Mouse (Mus musculus): ENCODE data around the gene Ddr1. TPM values are rescaled to one million over a fixed set of nuclear protein-coding genes. Genes with fewer than 3 reads are reported as not detected.

Ddr1 gene
- 62.7 and 72.5 TPM in 2 replicates for polyA plus RNA-seq (2014; fragmentation: Nextera tagmentation; extraction: Ambion mirVana)

GRCm38 (mm10) chr17:35704621-35705464 lies at the start of gene Ddr1:
TSS of gene Ddr1 (minus strand) at chr17:35704621.
- ATAC-seq (ENCODE audit: low FRiP score) (peak; percentile 48), DNase-seq (ENCODE audit: low spot score) (peak; percentile 74)
- no peaks in the 10 kb centered on the region for H3K36me3 ChIP-seq (replicated peaks; ENCODE audit: control insufficient read depth, insufficient read depth)
- peak within 1 kb of the TSS; percentile 52 for H3K4me2 ChIP-seq (replicated peaks)
- H3K9ac ChIP-seq, result peak within 1 kb of the TSS; percentile 66
- peak within 1 kb of the TSS; percentile 96 for H3K27ac ChIP-seq
- no peaks in the 10 kb centered on the region for H3K9me3 ChIP-seq (ENCODE audit: control insufficient read depth, low read length)
- H3K4me1 ChIP-seq (replicated peaks; ENCODE audit: control insufficient read depth, insufficient read depth, low read length), result peaks cover 22% of the 10 kb centered on the region
- H3K27me3 ChIP-seq (ENCODE audit: control insufficient read depth, insufficient read depth, low read length), result no peaks in the 10 kb centered on the region
- H3K4me3 ChIP-seq (replicated peaks; ENCODE audit: low read length), result peak within 1 kb of the TSS; percentile 58
- WGBS, result 4% methylated on average over 19 of the region's 19 CpGs

- H3K27me3 ChIP-seq (ENCODE audit: control insufficient read depth, insufficient read depth, low read length), result no peaks in the 10 kb centered on the region
- no peak for ATAC-seq (ENCODE audit: low FRiP score)
- H3K9me3 ChIP-seq (ENCODE audit: control insufficient read depth, low read length), result no peaks in the 10 kb centered on the region
- DNase-seq (ENCODE audit: low spot score), result no peak
- no peak overlapping the region for H3K27ac ChIP-seq
- H3K4me3 ChIP-seq (replicated peaks; ENCODE audit: low read length), result no peak overlapping the region
- WGBS, result 98% methylated on average over 7 of the region's 7 CpGs
- no peaks in the 10 kb centered on the region for H3K36me3 ChIP-seq (replicated peaks; ENCODE audit: control insufficient read depth, insufficient read depth)
- H3K4me1 ChIP-seq (replicated peaks; ENCODE audit: control insufficient read depth, insufficient read depth, low read length), result no peaks in the 10 kb centered on the region
- no peak overlapping the region for H3K9ac ChIP-seq
- H3K4me2 ChIP-seq (replicated peaks), result no peak overlapping the region
Measured at GRCm38 (mm10) chr17:35753668-35754067, 49.2 kb upstream of the Ddr1 start.

GRCm38 (mm10) chr17:35752221-35752811 lies 47.9 kb upstream of the Ddr1 start:
- peak overlapping the region; percentile 29; the same call in 1 of the 2 replicates for H3K27ac ChIP-seq
- WGBS, result 41% methylated on average over 7 of the region's 7 CpGs
- DNase-seq (ENCODE audit: low spot score), result peak; percentile 38

GRCm38 (mm10) chr17:35749685-35750084 lies 45.3 kb upstream of the Ddr1 start:
- Histone ChIP-seq H3K27me3 (ENCODE audit: control insufficient read depth, insufficient read depth, low read length) (no peaks in the 10 kb centered on the region), H3K9me3 (ENCODE audit: control insufficient read depth, low read length) (no peaks in the 10 kb centered on the region), H3K36me3 (replicated peaks; ENCODE audit: control insufficient read depth, insufficient read depth) (no peaks in the 10 kb centered on the region), H3K4me1 (replicated peaks; ENCODE audit: control insufficient read depth, insufficient read depth, low read length) (no peaks in the 10 kb centered on the region), H3K4me3 (replicated peaks; ENCODE audit: low read length) (no peak overlapping the region), H3K4me2 (replicated peaks) (no peak overlapping the region), H3K9ac (no peak overlapping the region), H3K27ac (no peak overlapping the region)
- DNase-seq (ENCODE audit: low spot score) (no peak), ATAC-seq (ENCODE audit: low FRiP score) (no peak)
- 84% methylated on average over 10 of the region's 10 CpGs for WGBS

More at GRCm38 (mm10) chr17:35752221-35752811, 47.9 kb upstream of the Ddr1 start:
- H3K4me2 ChIP-seq (replicated peaks), result 0 out of 2 replicates have a peak overlapping the region, but pooled peaks have one; percentile 11
- H3K36me3 ChIP-seq (replicated peaks; ENCODE audit: control insufficient read depth, insufficient read depth), result no peaks in the 10 kb centered on the region
- no peaks in the 10 kb centered on the region for H3K4me1 ChIP-seq (replicated peaks; ENCODE audit: control insufficient read depth, insufficient read depth, low read length)
- H3K9me3 ChIP-seq (ENCODE audit: control insufficient read depth, low read length), result no peaks in the 10 kb centered on the region
- H3K9ac ChIP-seq, result no peak overlapping the region
- no peak overlapping the region for H3K4me3 ChIP-seq (replicated peaks; ENCODE audit: low read length)
- peak; percentile 78; the same call in 1 of the 2 replicates for ATAC-seq (ENCODE audit: low FRiP score)
- H3K27me3 ChIP-seq (ENCODE audit: control insufficient read depth, insufficient read depth, low read length), result no peaks in the 10 kb centered on the region

GRCm38 (mm10) chr17:35744361-35744760 lies 39.9 kb upstream of the Ddr1 start:
- H3K4me3 ChIP-seq (replicated peaks; ENCODE audit: low read length), result no peak overlapping the region
- DNase-seq (ENCODE audit: low spot score) (no peak), ATAC-seq (ENCODE audit: low FRiP score) (no peak)
- H3K9ac ChIP-seq, result no peak overlapping the region
- no peaks in the 10 kb centered on the region for H3K4me1 ChIP-seq (replicated peaks; ENCODE audit: control insufficient read depth, insufficient read depth, low read length)
- H3K27me3 ChIP-seq (ENCODE audit: control insufficient read depth, insufficient read depth, low read length), result no peaks in the 10 kb centered on the region
- H3K36me3 ChIP-seq (replicated peaks; ENCODE audit: control insufficient read depth, insufficient read depth), result no peaks in the 10 kb centered on the region
- H3K9me3 ChIP-seq (ENCODE audit: control insufficient read depth, low read length), result no peaks in the 10 kb centered on the region
- 89% methylated on average over 2 of the region's 2 CpGs for WGBS
- no peak overlapping the region for H3K27ac ChIP-seq
- H3K4me2 ChIP-seq (replicated peaks), result no peak overlapping the region

- Histone ChIP-seq H3K27ac (no peak overlapping the region), H3K27me3 (ENCODE audit: control insufficient read depth, insufficient read depth, low read length) (no peaks in the 10 kb centered on the region), H3K4me2 (replicated peaks) (no peak overlapping the region), H3K4me1 (replicated peaks; ENCODE audit: control insufficient read depth, insufficient read depth, low read length) (no peaks in the 10 kb centered on the region), H3K9ac (no peak overlapping the region), H3K9me3 (ENCODE audit: control insufficient read depth, low read length) (no peaks in the 10 kb centered on the region), H3K36me3 (replicated peaks; ENCODE audit: control insufficient read depth, insufficient read depth) (no peaks in the 10 kb centered on the region), H3K4me3 (replicated peaks; ENCODE audit: low read length) (no peak overlapping the region)
- DNase-seq (ENCODE audit: low spot score) (no peak), ATAC-seq (ENCODE audit: low FRiP score) (no peak)
- 75% methylated on average over 3 of the region's 3 CpGs for WGBS
Measured at GRCm38 (mm10) chr17:35742948-35743347, 38.5 kb upstream of the Ddr1 start.

- H3K9ac ChIP-seq, result no peak overlapping the region
- WGBS, result 82% methylated on average over 9 of the region's 9 CpGs
- H3K4me1 ChIP-seq (replicated peaks; ENCODE audit: control insufficient read depth, insufficient read depth, low read length), result no peaks in the 10 kb centered on the region
- ATAC-seq (ENCODE audit: low FRiP score) (no peak), DNase-seq (ENCODE audit: low spot score) (no peak)
- H3K9me3 ChIP-seq (ENCODE audit: control insufficient read depth, low read length), result no peaks in the 10 kb centered on the region
- no peak overlapping the region for H3K27ac ChIP-seq
- H3K4me2 ChIP-seq (replicated peaks), result no peak overlapping the region
- H3K27me3 ChIP-seq (ENCODE audit: control insufficient read depth, insufficient read depth, low read length), result no peaks in the 10 kb centered on the region
- no peaks in the 10 kb centered on the region for H3K36me3 ChIP-seq (replicated peaks; ENCODE audit: control insufficient read depth, insufficient read depth)
- no peak overlapping the region for H3K4me3 ChIP-seq (replicated peaks; ENCODE audit: low read length)
Measured at GRCm38 (mm10) chr17:35741589-35742226, 37.3 kb upstream of the Ddr1 start.

GRCm38 (mm10) chr17:35740276-35740880 lies 36.0 kb upstream of the Ddr1 start:
- Histone ChIP-seq H3K27me3 (ENCODE audit: control insufficient read depth, insufficient read depth, low read length) (no peaks in the 10 kb centered on the region), H3K27ac (no peak overlapping the region), H3K4me2 (replicated peaks) (no peak overlapping the region), H3K9ac (no peak overlapping the region), H3K9me3 (ENCODE audit: control insufficient read depth, low read length) (no peaks in the 10 kb centered on the region), H3K4me1 (replicated peaks; ENCODE audit: control insufficient read depth, insufficient read depth, low read length) (0 out of 2 replicates have a peak, but pooled peaks cover 4% of the 10 kb centered on the region), H3K36me3 (replicated peaks; ENCODE audit: control insufficient read depth, insufficient read depth) (no peaks in the 10 kb centered on the region), H3K4me3 (replicated peaks; ENCODE audit: low read length) (no peak overlapping the region)
- ATAC-seq (ENCODE audit: low FRiP score) (no peak), DNase-seq (ENCODE audit: low spot score) (no peak)
- 79% methylated on average over 5 of the region's 5 CpGs for WGBS

- 16% methylated on average over 6 of the region's 6 CpGs for WGBS
- peak; percentile 77 for DNase-seq (ENCODE audit: low spot score)
- no peak overlapping the region for H3K9ac ChIP-seq
- 0 out of 2 replicates have a peak, but pooled peaks cover 4% of the 10 kb centered on the region for H3K4me1 ChIP-seq (replicated peaks; ENCODE audit: control insufficient read depth, insufficient read depth, low read length)
- no peaks in the 10 kb centered on the region for H3K36me3 ChIP-seq (replicated peaks; ENCODE audit: control insufficient read depth, insufficient read depth)
- H3K9me3 ChIP-seq (ENCODE audit: control insufficient read depth, low read length), result no peaks in the 10 kb centered on the region
- H3K27ac ChIP-seq, result no peak overlapping the region
- H3K27me3 ChIP-seq (ENCODE audit: control insufficient read depth, insufficient read depth, low read length), result no peaks in the 10 kb centered on the region
- H3K4me3 ChIP-seq (replicated peaks; ENCODE audit: low read length), result no peak overlapping the region
- ATAC-seq (ENCODE audit: low FRiP score), result no peak
- H3K4me2 ChIP-seq (replicated peaks), result no peak overlapping the region
Measured at GRCm38 (mm10) chr17:35739675-35740074, 35.3 kb upstream of the Ddr1 start.
